Mouse (Mus musculus): ENCODE measurements at regions not wholly inside any gene's neighbourhood (a gene's known extent, or its start where the extent isn't known, plus 50 kb on each side); places are given as distances from the start of the nearest gene placed in this dataset.

DNA sequence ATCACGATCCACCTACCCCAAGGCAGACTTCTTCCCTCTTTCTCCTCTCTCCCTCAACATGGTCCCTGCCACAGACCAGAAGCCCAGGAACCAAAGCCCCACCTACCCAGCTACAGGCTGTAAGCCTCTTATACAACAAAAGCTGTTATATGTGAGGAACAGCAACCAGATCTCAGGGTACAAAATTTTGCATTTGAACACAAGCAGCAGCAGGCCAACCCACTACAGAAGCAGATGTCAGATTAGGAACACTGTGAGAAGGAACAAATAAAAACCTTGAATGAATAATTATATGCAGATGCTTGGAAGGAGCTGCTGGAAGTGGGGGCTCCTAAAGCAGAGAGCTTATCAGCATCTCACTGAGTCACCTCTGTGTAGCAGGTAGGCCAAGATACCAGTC, 444.8 kb downstream of the Tox3 start:
- Histone ChIP-seq H3K4me1 (ENCODE audit: control insufficient read depth, insufficient read depth, insufficient read length) (no peaks in the 10 kb centered on the region), H3K27me3 (ENCODE audit: control insufficient read depth, insufficient read depth, low read length) (no peaks in the 10 kb centered on the region), H3K4me3 (ENCODE audit: extremely low read depth, insufficient read depth, insufficient read length) (no peak overlapping the region), H3K27ac (ENCODE audit: insufficient read depth, low read length) (no peak overlapping the region), H3K36me3 (ENCODE audit: control insufficient read depth, insufficient read depth, low read length) (no peaks in the 10 kb centered on the region)
- TF ChIP-seq POLR2A (IDR thresholded peaks at IDR 0.05; ENCODE audit: low read depth, low read length) (no peak), CTCF (IDR thresholded peaks at IDR 0.05; ENCODE audit: extremely low read depth, insufficient read depth, insufficient read length, insufficient replicate concordance) (no peak)
- WGBS, result 77% methylated on average over 1 of the region's 1 CpGs
- no peak for DNase-seq (ENCODE audit: low read depth in 1 of 2, low spot score in 2 of 2)

DNA sequence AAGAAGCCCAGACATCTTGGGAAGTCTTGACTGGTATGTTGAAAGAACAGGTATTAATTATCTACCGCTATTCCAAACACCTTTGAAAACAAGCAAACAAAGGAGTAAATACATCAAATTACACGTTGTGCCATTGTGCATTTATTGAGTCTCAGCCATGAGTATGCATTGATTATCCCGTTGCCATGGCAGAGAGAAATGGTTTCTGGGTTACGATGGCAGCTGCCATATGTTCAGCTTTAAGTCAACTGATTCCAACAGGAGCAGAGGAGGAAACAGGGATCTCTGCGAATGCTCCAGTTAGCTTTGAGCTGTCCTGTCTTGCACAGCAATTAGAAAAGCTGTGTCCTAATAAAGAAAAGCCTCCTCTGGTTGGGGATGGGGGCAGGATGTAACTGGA, 475.4 kb downstream of the Tox3 start:
- 78% methylated on average over 5 of the region's 5 CpGs for WGBS
- Histone ChIP-seq H3K27me3 (ENCODE audit: control insufficient read depth, insufficient read depth, low read length) (no peaks in the 10 kb centered on the region), H3K27ac (ENCODE audit: insufficient read depth, low read length) (no peak overlapping the region), H3K4me3 (ENCODE audit: extremely low read depth, insufficient read depth, insufficient read length) (no peak overlapping the region), H3K36me3 (ENCODE audit: control insufficient read depth, insufficient read depth, low read length) (no peaks in the 10 kb centered on the region), H3K4me1 (ENCODE audit: control insufficient read depth, insufficient read depth, insufficient read length) (no peaks in the 10 kb centered on the region)
- no peak for DNase-seq (ENCODE audit: low read depth in 1 of 2, low spot score in 2 of 2)
- TF ChIP-seq POLR2A (IDR thresholded peaks at IDR 0.05; ENCODE audit: low read depth, low read length) (no peak), CTCF (IDR thresholded peaks at IDR 0.05; ENCODE audit: extremely low read depth, insufficient read depth, insufficient read length, insufficient replicate concordance) (no peak)

DNA sequence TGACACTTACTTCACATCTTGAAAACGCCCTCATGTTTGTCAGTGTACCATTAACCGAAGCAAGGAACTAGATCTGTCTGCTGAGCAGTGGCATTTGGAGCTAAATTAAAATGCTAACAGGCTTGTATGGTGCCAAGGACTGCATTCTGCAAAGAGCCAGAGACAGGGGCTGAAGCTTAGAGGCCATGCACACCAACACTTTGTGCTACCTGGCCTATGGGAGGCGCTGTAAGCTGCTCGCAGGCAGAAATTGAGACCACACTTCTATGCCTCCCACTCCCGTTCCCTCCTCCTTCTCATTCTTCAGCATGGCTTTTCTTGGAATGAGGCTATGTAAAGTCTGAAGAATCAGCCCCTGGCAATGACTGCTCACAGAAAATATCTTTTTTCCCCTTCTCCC, 476.2 kb downstream of the Tox3 start:
- WGBS, result 74% methylated on average over 5 of the region's 5 CpGs
- Histone ChIP-seq H3K27me3 (ENCODE audit: control insufficient read depth, insufficient read depth, low read length) (no peaks in the 10 kb centered on the region), H3K27ac (ENCODE audit: insufficient read depth, low read length) (no peak overlapping the region), H3K36me3 (ENCODE audit: control insufficient read depth, insufficient read depth, low read length) (no peaks in the 10 kb centered on the region), H3K4me1 (ENCODE audit: control insufficient read depth, insufficient read depth, insufficient read length) (no peaks in the 10 kb centered on the region), H3K4me3 (ENCODE audit: extremely low read depth, insufficient read depth, insufficient read length) (no peak overlapping the region)
- no peak for TF ChIP-seq POLR2A (IDR thresholded peaks at IDR 0.05; ENCODE audit: low read depth, low read length)
- TF ChIP-seq CTCF (IDR thresholded peaks at IDR 0.05; ENCODE audit: extremely low read depth, insufficient read depth, insufficient read length, insufficient replicate concordance), result no peak
- no peak for DNase-seq (ENCODE audit: low read depth in 1 of 2, low spot score in 2 of 2)

DNA sequence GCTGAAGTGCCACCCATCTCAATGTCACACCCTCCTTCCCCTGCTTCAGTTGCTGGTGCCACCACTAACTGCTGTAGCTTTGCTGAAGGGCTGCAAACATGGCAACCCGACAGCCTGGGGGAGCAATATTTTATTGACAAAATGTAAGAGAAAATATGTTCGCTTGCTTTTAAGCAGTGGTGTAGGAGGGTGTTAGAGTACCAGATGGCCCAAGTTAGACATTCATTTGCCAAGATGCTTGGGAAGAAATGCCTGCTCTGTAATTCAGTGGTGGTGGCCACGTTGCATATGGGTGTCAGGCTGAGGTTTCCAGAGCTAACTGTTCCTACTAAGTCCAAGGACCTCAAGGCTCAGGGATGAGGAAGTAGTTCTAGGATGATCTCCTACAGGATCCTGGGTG, 488.3 kb downstream of the Tox3 start:
- H3K36me3 ChIP-seq (ENCODE audit: control insufficient read depth, insufficient read depth, low read length), result no peaks in the 10 kb centered on the region
- TF ChIP-seq CTCF (IDR thresholded peaks at IDR 0.05; ENCODE audit: extremely low read depth, insufficient read depth, insufficient read length, insufficient replicate concordance) (no peak), POLR2A (IDR thresholded peaks at IDR 0.05; ENCODE audit: low read depth, low read length) (no peak)
- no peak overlapping the region for H3K4me3 ChIP-seq (ENCODE audit: extremely low read depth, insufficient read depth, insufficient read length)
- H3K27me3 ChIP-seq (ENCODE audit: control insufficient read depth, insufficient read depth, low read length), result no peaks in the 10 kb centered on the region
- DNase-seq (ENCODE audit: low read depth in 1 of 2, low spot score in 2 of 2), result no peak
- 92% methylated on average over 3 of the region's 3 CpGs for WGBS
- no peaks in the 10 kb centered on the region for H3K4me1 ChIP-seq (ENCODE audit: control insufficient read depth, insufficient read depth, insufficient read length)
- H3K27ac ChIP-seq (ENCODE audit: insufficient read depth, low read length), result no peak overlapping the region

DNA sequence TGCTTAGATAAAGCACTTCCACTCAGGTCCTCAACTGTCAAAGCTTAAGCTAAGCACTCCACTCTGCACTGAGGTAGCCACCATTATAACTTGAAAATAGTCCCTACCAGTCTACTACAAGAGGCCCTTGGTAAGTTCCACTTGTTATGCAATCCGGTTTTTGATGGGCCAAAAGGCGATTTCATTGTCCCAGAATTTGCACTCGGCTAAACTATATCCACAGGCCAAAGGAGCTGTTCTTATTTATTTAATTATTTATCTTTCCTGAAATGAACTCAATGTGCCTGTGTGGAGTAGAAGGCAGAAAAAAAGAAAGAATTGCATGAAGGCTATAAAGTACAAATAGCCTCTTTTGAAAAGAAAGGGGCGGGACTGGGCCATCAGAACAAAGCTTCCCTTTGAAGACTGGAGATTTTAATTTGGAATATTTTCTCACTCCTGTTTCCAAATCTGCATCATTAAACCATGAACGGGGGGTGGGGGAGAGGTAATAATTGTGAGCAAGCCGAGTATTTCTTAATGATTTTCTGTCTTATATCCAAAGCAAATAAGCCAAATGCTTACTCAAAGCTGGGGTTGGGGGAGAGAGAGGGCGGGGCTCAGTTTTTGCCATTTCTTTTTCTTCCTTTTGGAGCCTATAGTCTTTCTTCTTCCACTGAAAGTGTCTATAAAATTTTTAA, 489.3 kb downstream of the Tox3 start:
- TF ChIP-seq CTCF (IDR thresholded peaks at IDR 0.05; ENCODE audit: extremely low read depth, insufficient read depth, insufficient read length, insufficient replicate concordance) (no peak), POLR2A (IDR thresholded peaks at IDR 0.05; ENCODE audit: low read depth, low read length) (no peak)
- no peak overlapping the region for H3K4me3 ChIP-seq (ENCODE audit: extremely low read depth, insufficient read depth, insufficient read length)
- H3K4me1 ChIP-seq (ENCODE audit: control insufficient read depth, insufficient read depth, insufficient read length), result no peaks in the 10 kb centered on the region
- 87% methylated on average over 7 of the region's 7 CpGs for WGBS
- DNase-seq (ENCODE audit: low read depth in 1 of 2, low spot score in 2 of 2), result no peak
- no peaks in the 10 kb centered on the region for H3K27me3 ChIP-seq (ENCODE audit: control insufficient read depth, insufficient read depth, low read length)
- H3K27ac ChIP-seq (ENCODE audit: insufficient read depth, low read length), result no peak overlapping the region
- no peaks in the 10 kb centered on the region for H3K36me3 ChIP-seq (ENCODE audit: control insufficient read depth, insufficient read depth, low read length)

DNA sequence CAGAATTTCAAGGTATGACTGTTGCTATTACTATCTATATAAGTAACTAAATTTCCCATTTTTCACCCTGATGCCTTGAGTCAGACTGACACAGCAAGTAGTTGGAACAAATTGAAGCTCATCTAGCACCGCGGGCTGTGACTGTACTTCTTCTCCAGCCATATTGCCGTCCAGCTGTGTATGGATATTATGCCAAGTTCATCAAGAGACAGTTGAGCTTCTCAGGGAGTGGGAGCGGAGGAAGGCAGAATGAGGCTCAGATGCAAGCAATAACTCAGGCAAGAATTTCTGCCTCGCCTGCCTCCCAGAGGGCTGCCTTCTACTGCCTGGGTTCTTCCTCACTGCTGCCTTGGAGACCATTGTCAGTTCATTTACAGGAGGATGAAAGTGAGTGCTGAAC, 492.6 kb downstream of the Tox3 start:
- no peak for DNase-seq (ENCODE audit: low read depth in 1 of 2, low spot score in 2 of 2)
- Histone ChIP-seq H3K27me3 (ENCODE audit: control insufficient read depth, insufficient read depth, low read length) (no peaks in the 10 kb centered on the region), H3K27ac (ENCODE audit: insufficient read depth, low read length) (no peak overlapping the region), H3K36me3 (ENCODE audit: control insufficient read depth, insufficient read depth, low read length) (no peaks in the 10 kb centered on the region), H3K4me1 (ENCODE audit: control insufficient read depth, insufficient read depth, insufficient read length) (no peaks in the 10 kb centered on the region), H3K4me3 (ENCODE audit: extremely low read depth, insufficient read depth, insufficient read length) (no peak overlapping the region)
- 90% methylated on average over 5 of the region's 5 CpGs for WGBS
- TF ChIP-seq CTCF (IDR thresholded peaks at IDR 0.05; ENCODE audit: extremely low read depth, insufficient read depth, insufficient read length, insufficient replicate concordance) (no peak), POLR2A (IDR thresholded peaks at IDR 0.05; ENCODE audit: low read depth, low read length) (no peak)

DNA sequence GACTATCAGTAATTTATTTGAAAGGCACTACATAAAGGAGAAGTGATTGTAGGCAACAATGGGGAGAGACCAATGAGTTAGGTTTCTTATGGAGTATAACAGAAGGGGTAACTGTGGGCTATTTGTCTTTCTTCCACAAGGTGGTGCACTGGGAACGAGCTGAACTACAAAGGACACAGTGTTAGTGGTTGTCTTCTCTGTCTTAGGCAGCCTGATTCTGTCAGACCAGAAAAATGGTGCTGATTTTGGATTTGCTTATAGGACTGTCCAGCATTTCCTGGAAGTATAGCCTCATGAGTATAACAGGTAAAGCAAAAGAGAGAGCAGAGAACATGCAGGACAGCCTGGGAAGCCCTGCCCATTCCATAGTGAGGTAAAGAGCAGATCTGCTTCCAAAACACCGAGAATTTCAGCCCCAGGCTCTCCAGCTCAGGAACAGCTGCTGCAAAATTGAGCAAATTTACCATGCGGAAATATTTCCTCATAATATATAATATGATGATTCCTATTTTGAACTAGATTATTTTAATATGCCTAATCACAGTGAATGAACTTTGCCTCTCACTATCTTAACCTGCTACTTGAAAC, 497.8 kb downstream of the Tox3 start:
- Histone ChIP-seq H3K36me3 (ENCODE audit: control insufficient read depth, insufficient read depth, low read length) (no peaks in the 10 kb centered on the region), H3K27me3 (ENCODE audit: control insufficient read depth, insufficient read depth, low read length) (no peaks in the 10 kb centered on the region), H3K4me3 (ENCODE audit: extremely low read depth, insufficient read depth, insufficient read length) (no peak overlapping the region), H3K4me1 (ENCODE audit: control insufficient read depth, insufficient read depth, insufficient read length) (no peaks in the 10 kb centered on the region), H3K27ac (ENCODE audit: insufficient read depth, low read length) (no peak overlapping the region)
- TF ChIP-seq POLR2A (IDR thresholded peaks at IDR 0.05; ENCODE audit: low read depth, low read length), result no peak
- TF ChIP-seq CTCF (IDR thresholded peaks at IDR 0.05; ENCODE audit: extremely low read depth, insufficient read depth, insufficient read length, insufficient replicate concordance), result no peak
- 57% methylated on average over 3 of the region's 3 CpGs for WGBS
- DNase-seq (ENCODE audit: low read depth in 1 of 2, low spot score in 2 of 2), result no peak
